Mouse (Mus musculus): Measurements from ENCODE around the gene Vamp3.

DNA sequence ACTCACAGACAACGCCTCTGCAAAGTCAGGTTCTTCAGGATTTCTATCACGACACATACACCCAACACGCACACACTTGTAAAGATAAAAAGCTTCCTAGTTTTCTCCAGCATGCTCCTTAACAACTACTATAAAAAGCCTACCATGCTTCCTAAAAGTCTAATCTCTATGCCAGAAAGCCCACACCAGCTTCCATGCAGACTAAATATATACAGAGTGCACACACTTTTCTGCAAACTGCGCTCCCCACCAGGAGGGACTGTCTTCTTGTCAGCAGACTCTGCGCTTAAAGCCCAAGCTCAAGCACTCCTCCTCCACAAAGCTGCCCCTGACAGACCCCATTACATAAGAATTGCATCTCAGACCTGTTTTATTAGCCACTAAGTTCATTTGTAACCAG lies 16.3 kb downstream of the Vamp3 start:
- TF ChIP-seq GATA1 (IDR thresholded peaks at IDR 0.05; ENCODE audit: low read length) (no peak), TAL1 (IDR thresholded peaks at IDR 0.05; ENCODE audit: low read length) (no peak)
